Mouse (Mus musculus) heart, adult 2 months (tissue): ENCODE data around the gene Cant1. TPM values are rescaled to one million over a fixed set of nuclear protein-coding genes. Genes with fewer than 3 reads are reported as not detected.

Experiments used
- DNase-seq, 2 experiments: peaks; one replicate each; pipeline ENCODE4 v3.0.0; 2021
- H3K27ac ChIP-seq: fragments of 200-600 bp; 2 replicates; pipeline ENCODE4 v1.8.1; 2022
- H3K27me3 ChIP-seq: fragments of 200-500 bp; 2 replicates; pipeline ENCODE4 v1.6.1; 2012; ENCODE audit warnings: mild to moderate bottlenecking, low read length, inconsistent platforms, mixed read lengths; ENCODE audit not compliant: control insufficient read depth, insufficient read depth
- H3K36me3 ChIP-seq: fragments of 200-500 bp; 2 replicates; pipeline ENCODE4 v1.6.1; 2012; ENCODE audit warnings: low read length, inconsistent platforms; ENCODE audit not compliant: control insufficient read depth, insufficient read depth
- H3K4me1 ChIP-seq: fragments of 200-500 bp; 2 replicates; pipeline ENCODE4 v1.6.1; 2011; ENCODE audit warnings: low read length; ENCODE audit not compliant: control insufficient read depth, insufficient read depth
- H3K4me3 ChIP-seq: fragments of 200-600 bp; 2 replicates; pipeline ENCODE4 v1.8.1; 2022
- H3K79me2 ChIP-seq: fragments of 200-500 bp; replicated peaks from 2 replicates; pipeline ENCODE4 v1.6.1; 2012; ENCODE audit warnings: mild to moderate bottlenecking, inconsistent platforms, low read length, moderate library complexity, mixed read lengths; ENCODE audit not compliant: control insufficient read depth, insufficient read depth
- H3K9ac ChIP-seq: fragments of 200-500 bp; 2 replicates; pipeline ENCODE4 v1.6.1; 2012; ENCODE audit warnings: low read depth, mild to moderate bottlenecking, control low read depth, inconsistent platforms, low read length, mixed read lengths
- CTCF ChIP-seq: fragments of 200-600 bp; IDR thresholded peaks from 2 replicates; pipeline ENCODE4 v1.8.1; 2022; ENCODE audit warnings: antibody characterized with exemption, mild to moderate bottlenecking, moderate library complexity
- EP300 ChIP-seq: fragments of 200-500 bp; IDR thresholded peaks from 2 replicates; pipeline ENCODE4 v1.6.1; 2011; ENCODE audit warnings: low read depth, low read length, control low read depth; ENCODE audit not compliant: insufficient read depth
- POLR2A ChIP-seq: fragments of 200-500 bp; IDR thresholded peaks from 2 replicates; pipeline ENCODE4 v1.6.1; 2011; ENCODE audit warnings: mild to moderate bottlenecking, low read depth, low read length, control low read depth; ENCODE audit not compliant: insufficient read depth
- WGBS: fragments of 180-500 bp; shearing (Covaris S2); methylation state at CpG from one replicate; pipeline ENCODE4 v1.1.7; 2018; 5-methylcytosine and 5-hydroxymethylcytosine counted together
- intact Hi-C: fragments of 180-260 bp; cut with DNase I; formaldehyde crosslinking; loops from one replicate; pipeline ENCODE4 v1.15.1; 2025
- polyA plus RNA-seq: library from polyadenylated mRNA; depleted of rRNA; stranded (reverse); fragments of >200 nt; gene quantifications from 2 replicates; pipeline ENCODE4 v1.2.3, GENCODE M21; 2012
- total RNA-seq, 2 experiments: library from RNA; stranded (reverse); gene quantifications; 2 replicates each; pipeline ENCODE4 v1.2.3; 2021

Gene Cant1
- total and polyA plus RNA-seq, 3 experiments: 17.7 to 21.6 (median 18.2) TPM

DNA sequence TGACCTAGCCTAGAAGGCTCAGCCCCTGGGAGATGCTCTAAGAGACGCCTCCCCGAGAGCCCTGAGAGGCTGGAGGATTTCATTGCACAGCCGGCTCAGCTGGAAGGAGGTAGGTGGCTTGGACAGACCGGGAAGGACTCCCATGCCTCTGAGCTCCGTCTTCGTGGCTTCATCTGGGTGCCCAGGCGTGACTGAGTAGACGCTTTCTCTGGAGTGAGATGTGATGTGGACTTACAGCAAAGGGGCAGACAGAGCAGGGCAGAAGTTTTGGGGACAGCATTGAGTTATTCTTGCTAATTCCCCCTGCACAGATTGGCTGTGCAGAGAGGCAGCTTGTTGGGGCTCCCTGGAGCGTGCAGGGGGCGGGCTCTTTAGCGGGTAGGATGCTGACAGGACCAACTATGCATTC is 9.6 kb upstream of the Cant1 start:
- Histone ChIP-seq H3K27me3 (no peaks in the 10 kb centered on the region), H3K27ac (peak overlapping the region; percentile 89), H3K4me1 (peaks cover 48% of the 10 kb centered on the region), H3K36me3 (no peaks in the 10 kb centered on the region), H3K79me2 (no peaks in the 10 kb centered on the region), H3K4me3 (peak overlapping the region; percentile 41), H3K9ac (peak overlapping the region; percentile 74)
- intact Hi-C loops: no loop called here
- TF ChIP-seq EP300 (no peak), CTCF (no peak), POLR2A (no peak; the same call in 1 of the 2 replicates)
- 7% methylated on average over 11 of the region's 11 CpGs for WGBS
- DNase-seq: peak; percentile 58 to 75

DNA sequence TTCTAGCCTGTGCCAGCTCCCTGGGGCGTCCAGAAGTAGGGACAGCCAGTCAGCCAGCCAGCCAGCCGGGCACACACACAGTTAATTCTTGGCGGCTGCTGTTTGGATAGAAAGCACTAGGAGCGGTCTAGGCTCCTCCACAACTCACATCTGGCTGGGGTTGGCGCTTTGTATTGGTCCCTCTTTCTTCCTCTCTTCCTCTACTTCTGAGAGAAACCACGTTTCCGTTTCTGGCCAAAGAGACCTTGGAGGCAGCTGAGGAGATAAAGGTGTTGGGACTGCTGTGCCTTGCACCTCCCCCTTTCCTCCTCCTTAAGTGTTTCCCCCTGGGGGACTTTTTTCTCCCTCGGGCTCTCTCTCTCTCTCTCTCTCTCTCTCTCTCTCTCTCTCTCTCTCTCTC is 9.1 kb upstream of the Cant1 start, which contains the start of gene C1qtnf1:
TSS of gene C1qtnf1 (plus strand) at position 218 of the 400 bp plus-strand sequence.
- peak; percentile 59 to 60 for DNase-seq

DNA sequence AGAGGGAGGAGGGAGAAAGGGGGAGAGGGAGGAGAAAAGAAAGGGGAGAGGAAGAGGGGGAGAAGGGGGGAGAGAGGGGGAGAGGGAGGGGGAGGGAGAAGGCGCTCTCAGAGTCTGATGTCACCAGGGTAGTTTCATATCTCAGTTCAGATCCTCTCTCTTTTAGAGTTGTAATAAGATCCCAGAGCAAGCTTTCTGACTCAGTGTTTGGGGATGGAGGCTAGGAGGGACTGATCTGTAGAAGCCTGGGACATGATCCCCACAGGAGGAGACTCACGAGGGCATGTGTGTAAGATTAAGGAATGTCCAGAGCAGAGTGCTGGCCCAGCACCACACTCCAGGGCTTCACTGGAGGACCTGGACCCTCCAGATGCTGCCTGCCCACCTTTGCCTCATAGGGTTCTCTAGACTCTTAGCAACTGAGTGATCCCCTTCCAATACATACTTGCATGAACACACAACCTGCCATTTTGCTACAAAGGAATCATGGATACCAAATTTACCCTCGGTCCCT is 8.4 kb upstream of the Cant1 start:
- Histone ChIP-seq H3K4me3 (no peak overlapping the region), H3K79me2 (no peaks in the 10 kb centered on the region), H3K9ac (no peak overlapping the region), H3K27ac (peak overlapping the region; percentile 89), H3K4me1 (peaks cover 45% of the 10 kb centered on the region), H3K36me3 (no peaks in the 10 kb centered on the region), H3K27me3 (no peaks in the 10 kb centered on the region)
- 35% methylated on average over 3 of the region's 3 CpGs for WGBS
- intact Hi-C loops: no loop called here
- DNase-seq: no peak
- no peak for TF ChIP-seq CTCF
- TF ChIP-seq POLR2A: no peak
- no peak for TF ChIP-seq EP300

More for the DNA sequence above, 9.1 kb upstream of the Cant1 start, which contains the start of gene C1qtnf1:
- peaks cover 46% of the 10 kb centered on the region for H3K4me1 ChIP-seq
- 1% methylated on average over 8 of the region's 8 CpGs for whole genome bisulfite sequencing
- H3K79me2 ChIP-seq: no peaks in the 10 kb centered on the region
- no peaks in the 10 kb centered on the region for H3K36me3 ChIP-seq
- H3K27me3 ChIP-seq: no peaks in the 10 kb centered on the region
- intact Hi-C loops: no loop called here
- H3K9ac ChIP-seq: peak within 1 kb of the TSS; percentile 74
- peak within 1 kb of the TSS; percentile 41 for H3K4me3 ChIP-seq
- peak within 1 kb of the TSS; percentile 89 for H3K27ac ChIP-seq
- TF ChIP-seq POLR2A (no peak), CTCF (no peak), EP300 (no peak)

DNA sequence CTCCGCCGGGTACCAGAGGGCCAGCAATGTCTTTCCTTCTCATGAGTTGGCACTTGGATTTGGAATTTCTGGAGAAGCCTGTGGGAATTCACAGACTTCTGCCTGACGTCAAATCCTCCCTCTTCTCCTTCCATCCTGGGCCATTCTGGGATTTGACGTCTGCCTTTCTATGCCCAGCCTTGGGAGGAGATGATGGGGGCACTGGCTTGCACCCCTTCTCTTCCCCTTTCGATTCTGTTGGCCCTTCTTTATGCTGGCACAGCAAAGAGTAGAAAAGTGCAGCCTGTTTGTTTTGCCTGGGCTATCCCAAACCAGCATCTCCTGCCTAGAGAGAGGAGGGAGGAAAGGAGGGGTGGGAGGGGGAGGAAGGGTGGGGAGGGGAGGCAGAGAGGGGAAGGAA is 7.9 kb upstream of the Cant1 start:
- intact Hi-C loops: no loop called here
- Histone ChIP-seq H3K27me3 (no peaks in the 10 kb centered on the region), H3K4me1 (peaks cover 42% of the 10 kb centered on the region), H3K36me3 (no peaks in the 10 kb centered on the region), H3K4me3 (no peak overlapping the region), H3K9ac (no peak overlapping the region), H3K27ac (peak overlapping the region; percentile 5), H3K79me2 (no peaks in the 10 kb centered on the region)
- no peak for TF ChIP-seq EP300
- no peak for TF ChIP-seq POLR2A
- no peak for TF ChIP-seq CTCF
- WGBS: 55% methylated on average over 5 of the region's 5 CpGs
- DNase-seq: no peak

DNA sequence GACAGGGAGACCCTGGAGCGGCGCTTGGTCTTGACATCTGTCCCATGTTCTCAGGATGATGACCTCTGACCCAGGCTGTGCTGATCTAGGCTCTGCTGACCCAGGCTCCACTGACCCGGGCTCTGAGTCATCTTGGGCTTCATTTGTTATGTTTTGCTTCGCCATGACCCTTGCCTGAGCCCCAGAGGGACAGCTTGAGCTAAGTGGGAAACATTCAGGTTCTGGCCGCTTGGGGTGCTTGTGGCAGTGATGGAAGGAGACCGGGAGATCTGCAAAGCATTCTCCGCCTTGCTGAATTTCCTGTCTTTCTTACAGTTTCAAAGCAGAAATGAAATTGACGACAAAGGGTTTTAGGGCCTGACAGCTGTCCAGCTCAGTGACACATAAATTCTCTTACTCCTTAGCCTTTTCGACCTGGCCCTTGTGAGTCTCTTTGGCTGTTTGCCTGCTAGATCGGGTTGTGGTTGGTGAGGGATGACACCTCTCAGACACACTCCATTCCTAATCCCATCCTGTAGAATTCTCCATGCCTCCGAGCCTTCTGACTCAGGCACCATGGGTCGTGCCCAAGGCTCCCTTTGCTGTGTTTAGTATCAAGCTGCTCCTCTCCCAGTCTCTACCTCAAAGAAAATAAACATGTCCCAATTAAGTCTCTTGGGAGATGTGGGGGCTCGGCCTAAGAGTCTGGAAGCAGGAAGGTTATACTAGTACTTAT is 5.9 kb upstream of the Cant1 start:
- no peaks in the 10 kb centered on the region for H3K79me2 ChIP-seq
- no peaks in the 10 kb centered on the region for H3K36me3 ChIP-seq
- TF ChIP-seq CTCF (peak; percentile 48), POLR2A (no peak), EP300 (no peak)
- DNase-seq: peak in 1 of 2 experiments; percentile 51
- WGBS: 29% methylated on average over 13 of the region's 13 CpGs
- no peak overlapping the region for H3K4me3 ChIP-seq
- H3K9ac ChIP-seq: no peak overlapping the region
- intact Hi-C loops: no loop called here
- H3K4me1 ChIP-seq: peaks cover 28% of the 10 kb centered on the region
- H3K27me3 ChIP-seq: no peaks in the 10 kb centered on the region
- peak overlapping the region; percentile 67 for H3K27ac ChIP-seq

DNA sequence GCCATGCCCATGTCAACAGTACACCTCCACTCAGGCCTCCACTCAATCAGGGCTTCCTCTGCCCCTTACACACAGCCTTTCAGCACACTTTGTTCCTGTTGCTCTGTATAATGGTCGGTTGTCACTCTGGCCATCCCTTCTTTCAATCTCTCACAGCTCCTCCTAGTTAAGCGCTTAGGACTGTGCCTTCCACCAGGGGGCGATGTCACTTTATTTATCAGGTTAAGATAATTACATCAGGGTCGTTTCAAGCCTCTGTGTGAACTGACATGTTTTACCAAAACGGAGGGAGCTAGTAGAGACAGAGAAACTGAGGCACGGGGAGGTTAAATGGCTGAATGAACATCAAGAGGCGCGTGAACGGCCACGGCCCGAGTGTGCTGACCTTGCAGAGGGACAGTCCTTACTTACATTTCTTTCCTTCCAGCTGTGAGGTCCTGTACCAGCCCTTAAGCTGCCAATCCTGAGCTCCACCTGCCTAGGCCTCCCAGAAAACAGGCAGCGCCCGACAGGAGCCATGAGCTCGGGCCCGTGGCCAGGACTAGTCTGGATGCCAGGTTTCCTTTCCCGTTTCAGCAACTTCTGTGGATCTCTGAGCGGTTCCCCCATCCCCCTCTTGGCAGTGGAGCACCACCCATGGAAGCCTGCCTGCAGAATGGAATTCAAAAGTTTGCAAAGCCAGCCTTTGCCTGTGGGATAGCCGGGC is 4.5 kb upstream of the Cant1 start:
- peak; percentile 93 for TF ChIP-seq CTCF
- TF ChIP-seq EP300: no peak; the same call in 1 of the 2 replicates
- TF ChIP-seq POLR2A: no peak
- Histone ChIP-seq H3K79me2 (peaks cover 3% of the 10 kb centered on the region), H3K27ac (peak overlapping the region; percentile 68), H3K4me3 (peak overlapping the region; percentile 34), H3K27me3 (no peaks in the 10 kb centered on the region), H3K36me3 (no peaks in the 10 kb centered on the region), H3K9ac (peak overlapping the region; percentile 40), H3K4me1 (peaks cover 24% of the 10 kb centered on the region)
- 3% methylated on average over 18 of the region's 18 CpGs for WGBS
- peak; percentile 82 to 83 for DNase-seq
- intact Hi-C loops: loop anchor here (1.0 kb wide), 2 partner anchors 16 to 20 kb away; no protein-coding TSS in a partner anchor
